Mouse (Mus musculus): ENCODE results near the gene Tspear.

- TF ChIP-seq CTCF (IDR thresholded peaks at IDR 0.05; ENCODE audit: extremely low read depth, insufficient read depth, insufficient read length, insufficient replicate concordance) (no peak), POLR2A (IDR thresholded peaks at IDR 0.05; ENCODE audit: low read depth, low read length) (no peak)
Measured at GRCm38 (mm10) chr10:77682994-77683393, 3.4 kb upstream of the Tspear start.
